Mouse (Mus musculus) skeletal muscle tissue, adult 2 months (tissue): ENCODE data around the gene Sdccag8.
"Not testable (repeated sequence)": the region's sequence is repeated elsewhere in the genome, so short reads cannot be mapped to it uniquely, and the experiment has no call there.

ENCODE experiments used
- DNase-seq: peaks from one replicate; pipeline ENCODE4 v3.0.0-alpha.2; 2012; ENCODE audit warnings: low read depth, low spot score

Gene Sdccag8

GRCm38 (mm10) chr1:176877756-176878155, 63.3 kb downstream of the Sdccag8 start:
- peak; percentile 26 for DNase-seq

DNA sequence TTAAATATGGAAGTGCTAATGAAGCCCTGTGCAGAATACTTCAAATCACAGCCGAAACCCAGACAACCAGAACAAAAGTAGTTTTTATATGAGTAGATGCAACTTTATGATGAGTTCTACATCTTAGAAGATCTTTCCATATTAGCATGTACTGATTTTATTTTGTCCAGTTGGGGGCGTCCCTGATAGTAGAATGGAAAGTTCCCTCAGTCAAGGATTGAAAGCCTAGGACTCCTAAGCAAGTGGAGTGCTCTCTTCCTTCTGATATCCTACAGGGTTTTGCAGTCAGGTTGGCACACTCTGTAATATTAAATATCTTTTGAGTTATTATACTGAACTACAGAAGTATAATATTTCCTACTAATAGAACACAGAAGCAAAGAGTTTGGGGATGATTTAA, 64.5 kb downstream of the Sdccag8 start:
- DNase-seq: no peak

DNA sequence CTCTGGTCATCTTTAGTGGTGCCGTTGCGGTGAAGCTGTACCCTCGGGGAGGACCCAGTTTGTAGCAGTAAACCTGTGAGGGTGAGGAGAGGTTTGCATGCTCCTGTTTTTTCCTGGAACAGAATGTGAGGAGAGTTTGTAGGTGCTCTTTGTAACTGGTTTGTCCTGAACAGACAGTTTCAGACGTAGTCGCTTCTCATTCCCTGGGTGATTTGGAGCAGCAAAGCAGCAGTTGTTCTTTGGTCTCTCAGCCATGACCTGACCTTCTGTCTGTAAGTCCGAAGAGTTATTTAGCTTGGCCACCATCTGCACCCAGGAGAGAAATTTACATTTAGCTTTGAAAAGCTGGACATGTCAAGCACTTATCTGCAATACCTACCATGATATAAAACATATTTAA, 65.2 kb downstream of the Sdccag8 start:
- no peak for DNase-seq

- no peak for DNase-seq
Observed at GRCm38 (mm10) chr1:176880101-176880500, 65.6 kb downstream of the Sdccag8 start.

GRCm38 (mm10) chr1:176880943-176881342, 66.5 kb downstream of the Sdccag8 start:
- DNase-seq: no peak

DNA sequence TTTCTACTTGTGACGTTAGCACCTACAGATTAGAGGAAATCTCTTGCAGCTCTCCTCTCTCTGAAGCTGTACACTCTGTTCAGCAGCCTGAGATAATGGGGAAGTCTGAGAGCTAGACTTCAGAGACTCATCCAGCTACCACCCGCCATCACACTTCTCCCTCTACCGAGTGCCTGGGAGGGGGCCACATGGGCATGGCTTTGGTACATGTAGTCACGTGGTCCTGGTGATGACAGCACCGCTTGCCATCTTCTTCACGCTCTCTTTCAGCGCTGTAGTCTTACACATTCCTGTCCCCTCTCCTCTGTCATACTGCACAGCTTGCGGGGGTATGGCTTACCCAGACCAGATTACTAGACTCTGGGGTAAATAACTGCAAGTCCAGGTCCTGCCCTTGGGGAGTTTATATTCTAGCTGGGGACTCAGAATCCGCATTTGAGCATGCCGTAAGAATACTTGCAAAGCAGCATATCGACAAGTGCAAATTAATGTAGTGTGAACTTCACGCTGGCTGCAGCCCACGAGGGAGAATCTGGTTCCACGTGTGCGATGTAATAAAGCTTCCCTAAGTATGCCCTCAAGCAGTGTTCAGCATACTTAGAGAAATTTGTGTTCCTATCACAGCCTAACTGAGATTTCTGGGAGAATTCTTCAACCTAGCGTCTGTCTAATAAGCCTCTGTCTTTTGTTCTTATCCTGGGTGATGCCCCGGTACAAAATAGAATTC, 70.9 kb downstream of the Sdccag8 start:
- DNase-seq: no peak

- DNase-seq: no peak
Observed at GRCm38 (mm10) chr1:176886002-176886401, 71.5 kb downstream of the Sdccag8 start.

DNA sequence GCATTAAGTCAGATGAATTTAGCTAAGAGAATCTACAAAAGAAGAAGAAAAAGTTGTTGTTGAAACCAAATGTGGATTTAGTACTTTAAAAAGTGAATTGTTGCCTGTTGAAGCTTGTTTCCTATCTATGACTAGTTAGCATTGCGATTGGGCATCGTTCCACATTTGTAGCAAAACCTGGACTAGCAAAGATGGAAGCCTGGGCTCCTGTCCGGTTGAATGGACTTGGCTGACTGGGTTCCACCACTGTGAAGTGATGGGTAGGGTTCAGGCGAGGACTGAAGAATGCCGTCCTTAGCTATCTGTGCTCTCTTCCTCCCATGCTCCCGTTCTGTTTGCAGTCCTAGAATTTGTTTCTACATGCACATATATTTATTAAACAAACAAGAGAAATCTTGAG, 89.3 kb downstream of the Sdccag8 start:
- DNase-seq: no peak

GRCm38 (mm10) chr1:176915946-176916345, 101.5 kb downstream of the Sdccag8 start:
- DNase-seq: peak; percentile 72

DNA sequence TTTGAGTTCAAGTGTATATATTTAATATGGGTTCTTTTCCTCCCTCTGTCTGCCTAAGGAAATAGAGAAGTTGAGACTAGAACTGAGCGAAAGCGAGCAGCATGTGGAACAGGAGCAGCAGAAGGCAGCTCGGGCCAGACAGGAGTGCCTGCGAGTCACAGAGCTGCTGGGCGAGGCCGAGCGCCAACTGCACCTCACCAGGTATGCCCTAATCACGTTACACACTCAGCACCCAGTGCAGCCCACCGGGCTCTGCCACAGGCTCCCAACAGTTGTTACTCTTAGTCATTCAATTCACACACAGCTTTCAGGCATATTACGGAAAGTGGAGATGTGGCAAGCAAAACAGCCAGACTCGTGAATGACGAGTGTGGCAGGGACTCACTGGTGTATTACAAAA, 105.0 kb downstream of the Sdccag8 start:
- no peak for DNase-seq

- DNase-seq: no peak
Observed at GRCm38 (mm10) chr1:176922842-176923241, 108.4 kb downstream of the Sdccag8 start.

DNA sequence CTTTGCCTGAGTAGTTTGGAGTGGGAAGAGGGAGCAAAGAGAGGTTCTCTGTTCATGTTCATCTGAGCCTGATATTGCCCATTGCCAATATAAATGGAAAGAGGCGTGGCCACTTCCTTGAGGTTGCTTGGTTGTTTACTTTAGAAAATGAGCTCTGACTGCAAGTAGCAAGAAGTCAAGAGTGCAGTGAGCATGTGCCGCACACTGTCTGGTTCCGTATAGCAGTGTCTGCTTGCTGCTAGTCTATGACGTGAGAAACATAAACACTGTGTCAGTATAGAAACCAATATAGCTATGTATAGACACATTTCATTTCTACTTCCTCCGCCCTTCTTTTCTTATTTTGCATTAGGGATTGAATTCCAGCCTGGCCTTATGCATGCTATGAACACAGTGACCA, 111.5 kb downstream of the Sdccag8 start:
- no peak for DNase-seq

GRCm38 (mm10) chr1:176927312-176927711, 112.9 kb downstream of the Sdccag8 start:
- DNase-seq: no peak

DNA sequence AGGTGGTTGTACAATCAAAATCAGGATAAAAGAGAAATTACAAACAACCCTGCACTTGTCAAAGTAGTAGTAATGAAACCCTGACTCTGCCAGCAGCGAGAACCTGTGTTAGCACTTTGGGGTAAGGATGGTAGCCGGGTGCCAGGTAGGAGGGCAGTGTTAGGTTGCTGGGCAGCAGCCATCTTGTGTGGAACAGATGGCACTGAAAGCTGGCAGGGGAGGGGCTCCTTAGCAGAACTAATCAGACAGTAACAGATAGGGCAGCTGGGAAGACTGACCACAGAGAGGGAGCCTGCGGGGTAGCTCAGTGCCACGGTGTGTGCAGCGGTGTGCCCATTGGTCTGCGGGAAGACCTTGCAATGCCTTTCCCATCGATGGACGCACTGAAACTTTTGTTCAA, 115.2 kb downstream of the Sdccag8 start:
- DNase-seq: peak; percentile 60

GRCm38 (mm10) chr1:176930574-176930973, 116.1 kb downstream of the Sdccag8 start:
- DNase-seq: no peak

GRCm38 (mm10) chr1:176930981-176931500, 116.6 kb downstream of the Sdccag8 start:
- DNase-seq: no peak

DNA sequence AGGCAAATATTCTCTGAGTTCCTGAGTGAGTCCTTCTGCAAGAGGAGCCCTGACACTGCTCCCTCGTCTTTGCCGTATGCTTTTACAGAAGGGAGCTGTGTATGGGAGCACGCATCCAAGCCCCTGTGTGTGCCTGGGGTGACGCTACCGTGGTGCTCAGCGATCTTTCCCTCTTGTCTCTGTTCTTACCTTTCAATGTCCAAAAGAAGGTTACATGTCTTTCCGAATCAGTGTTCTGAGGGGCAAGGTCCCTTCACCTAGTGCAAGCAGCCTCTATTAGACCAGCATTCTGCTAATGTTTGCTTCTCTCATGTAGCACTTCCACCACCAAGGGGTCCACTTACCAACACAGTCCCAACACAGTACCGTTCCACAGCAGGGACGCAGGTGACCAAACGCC, 117.1 kb downstream of the Sdccag8 start:
- no peak for DNase-seq

- no peak for DNase-seq
Observed at GRCm38 (mm10) chr1:176932320-176932950, 118.0 kb downstream of the Sdccag8 start.

DNA sequence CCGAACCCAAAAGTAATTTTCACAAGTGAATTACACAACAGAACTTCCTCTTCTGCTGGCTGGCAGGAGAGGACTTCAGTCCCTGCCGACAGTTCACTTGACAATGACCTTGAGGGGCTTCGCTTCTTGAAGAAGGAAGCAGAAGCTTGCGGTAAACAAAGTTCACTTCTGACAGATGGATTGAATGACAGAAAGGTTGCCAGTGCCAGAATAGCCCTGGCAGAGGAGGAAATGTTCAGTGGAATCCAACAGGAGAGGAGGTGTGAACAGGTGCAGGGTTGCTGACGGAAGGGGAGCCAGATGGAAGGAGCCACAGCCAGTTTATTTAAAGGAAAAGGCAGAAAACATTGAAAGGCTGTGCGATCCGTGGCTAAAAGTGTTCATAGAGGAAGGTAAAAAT, 118.9 kb downstream of the Sdccag8 start:
- peak; percentile 86 for DNase-seq

GRCm38 (mm10) chr1:176934043-176934762, 119.7 kb downstream of the Sdccag8 start:
- DNase-seq: no peak

- DNase-seq: peak; percentile 37
Observed at GRCm38 (mm10) chr1:176939901-176940341, 125.5 kb downstream of the Sdccag8 start.

DNA sequence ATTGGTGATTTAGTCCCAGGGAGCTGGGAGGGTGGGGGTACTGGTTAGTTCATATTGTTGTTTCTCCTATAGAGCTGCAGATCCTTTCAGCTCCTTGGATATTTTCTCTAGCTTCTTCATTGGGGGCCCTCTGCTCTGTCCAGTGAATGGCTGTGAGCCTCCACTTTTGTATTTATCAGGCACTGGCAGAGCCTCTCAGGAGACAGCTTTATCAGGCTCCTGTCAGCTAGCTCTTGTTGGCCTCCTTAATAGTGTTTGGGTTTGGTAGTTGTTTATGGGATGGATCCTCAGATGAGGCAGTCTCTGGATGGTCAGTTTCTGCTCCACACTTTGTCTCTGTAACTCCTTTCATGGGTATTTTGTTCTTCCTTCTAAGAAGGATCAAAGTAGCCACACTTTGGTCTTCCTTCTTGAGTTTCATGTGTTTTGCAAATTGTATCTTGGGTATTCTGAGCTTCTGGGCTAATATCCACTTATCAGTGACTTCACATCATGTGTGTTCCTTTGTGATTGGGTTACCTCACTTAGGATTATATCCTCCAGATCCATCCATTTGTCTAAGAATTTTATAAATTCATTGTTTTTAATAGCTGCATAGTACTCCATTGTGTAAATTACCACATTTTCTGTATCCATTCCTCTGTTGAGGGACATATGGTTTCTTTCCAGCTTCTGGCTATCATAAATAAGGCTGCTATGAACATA, 127.0 kb downstream of the Sdccag8 start:
- not testable (repeated sequence) for DNase-seq
